Mouse (Mus musculus) C2C12 (cell line): Measurements from ENCODE around the gene Creb1. TPM values are rescaled to one million over a fixed set of nuclear protein-coding genes. Genes with fewer than 3 reads are reported as not detected.

Experiments used
- H3K27me3 ChIP-seq: one replicate; pipeline ENCODE4 v1.6.1; 2011; ENCODE audit not compliant: control insufficient read depth, insufficient read depth, insufficient read length
- H3K36me3 ChIP-seq: one replicate; pipeline ENCODE4 v1.6.1; 2011; ENCODE audit not compliant: control insufficient read depth, insufficient read depth
- H3K4me3 ChIP-seq: one replicate; pipeline ENCODE4 v1.5.1; 2011; ENCODE audit warnings: mild to moderate bottlenecking, control low read depth; ENCODE audit not compliant: poor library complexity, insufficient read depth, severe bottlenecking
- H3K79me2 ChIP-seq: one replicate; pipeline ENCODE4 v1.6.1; 2011; ENCODE audit not compliant: control insufficient read depth, insufficient read depth
- H3K79me3 ChIP-seq: one replicate; pipeline ENCODE4 v1.6.1; 2011; ENCODE audit warnings: low read depth, control low read depth
- H3ac ChIP-seq: one replicate; pipeline ENCODE3; 2011; ENCODE audit warnings: low read depth; ENCODE audit not compliant: control insufficient read depth, insufficient read length
- CEBPB ChIP-seq: IDR thresholded peaks from one replicate; pipeline ENCODE4 v1.6.1; 2011; ENCODE audit warnings: low read depth, mild to moderate bottlenecking, control low read depth, moderate library complexity
- CTCF ChIP-seq: IDR thresholded peaks from one replicate; pipeline ENCODE4 v1.5.1; 2011; ENCODE audit not compliant: control insufficient read depth, insufficient read depth, insufficient read length
- FOSL1 ChIP-seq: IDR thresholded peaks from one replicate; pipeline ENCODE4 v1.8.0; 2011; ENCODE audit warnings: mild to moderate bottlenecking, low read length; ENCODE audit not compliant: poor library complexity, insufficient read depth, severe bottlenecking
- MAX ChIP-seq: IDR thresholded peaks from one replicate; pipeline ENCODE4 v1.6.1; 2011; ENCODE audit warnings: mild to moderate bottlenecking, control low read depth
- MYOD1 ChIP-seq: IDR thresholded peaks from one replicate; pipeline ENCODE4 v1.6.1; 2011; ENCODE audit warnings: low read depth; ENCODE audit not compliant: control insufficient read depth, insufficient read length
- MYOG ChIP-seq: IDR thresholded peaks from one replicate; pipeline ENCODE4 v1.6.1; 2011; ENCODE audit not compliant: control insufficient read depth, insufficient read length; ENCODE audit errors: extremely low read depth
- USF1 ChIP-seq: IDR thresholded peaks from one replicate; pipeline ENCODE4 v1.6.1; 2011; ENCODE audit warnings: low read depth, mild to moderate bottlenecking, control low read depth, moderate library complexity
- polyA plus RNA-seq: library from polyadenylated mRNA; unstranded; fragments of >200 nt; fragmentation: generic; extraction: Trizol; gene quantifications from one replicate; pipeline ENCODE4 v1.2.1, GENCODE M21; 2012; ENCODE audit warnings: missing spikeins

Creb1 gene
- polyA plus RNA-seq, 1 experiment, result 11.2 TPM

- peaks cover 21% of the 10 kb centered on the region for H3K79me3 ChIP-seq
- TF ChIP-seq CEBPB (no peak), MAX (peak; percentile 0)
- peaks cover 54% of the 10 kb centered on the region for H3K79me2 ChIP-seq
- peak within 1 kb of the TSS; percentile 91 for H3K4me3 ChIP-seq
- peak within 1 kb of the TSS; percentile 87 for H3ac ChIP-seq
- H3K36me3 ChIP-seq, result peaks cover 23% of the 10 kb centered on the region
- H3K27me3 ChIP-seq, result no peaks in the 10 kb centered on the region
These were observed 84.7 kb downstream of the Creb1 start, which contains the start of gene Mettl21a for GRCm38 (mm10) chr1:64616881-64617714. Mettl21a (minus strand) TSS chr1:64617242.

- H3K79me3 ChIP-seq, result peaks cover 17% of the 10 kb centered on the region
- TF ChIP-seq USF1 (no peak), FOSL1 (no peak), CTCF (peak; percentile 98)
- peaks cover 17% of the 10 kb centered on the region for H3K36me3 ChIP-seq
- peaks cover 48% of the 10 kb centered on the region for H3K79me2 ChIP-seq
- no peaks in the 10 kb centered on the region for H3K27me3 ChIP-seq
- H3K4me3 ChIP-seq, result peak overlapping the region; percentile 91
- peak overlapping the region; percentile 65 for H3ac ChIP-seq
These were observed 85.2 kb downstream of the Creb1 start for GRCm38 (mm10) chr1:64617715-64617984.

- no peak for TF ChIP-seq USF1
- TF ChIP-seq MYOG, result no peak
- TF ChIP-seq CEBPB, result no peak
- TF ChIP-seq CTCF, result no peak
- TF ChIP-seq MAX, result no peak
- no peak for TF ChIP-seq MYOD1
- no peak for TF ChIP-seq FOSL1
- Histone ChIP-seq H3K36me3 (peaks cover 14% of the 10 kb centered on the region), H3K27me3 (no peaks in the 10 kb centered on the region), H3K79me2 (peaks cover 42% of the 10 kb centered on the region), H3ac (no peak overlapping the region), H3K79me3 (peaks cover 12% of the 10 kb centered on the region), H3K4me3 (peak overlapping the region; percentile 91)
These were observed 85.8 kb downstream of the Creb1 start for GRCm38 (mm10) chr1:64618226-64618625.

GRCm38 (mm10) chr1:64621116-64621515, 88.7 kb downstream of the Creb1 start:
- no peak for TF ChIP-seq MAX
- no peak for TF ChIP-seq CEBPB
- no peak for TF ChIP-seq FOSL1
- TF ChIP-seq CTCF, result no peak
- TF ChIP-seq MYOD1, result no peak
- H3K79me3 ChIP-seq, result peaks cover 2% of the 10 kb centered on the region
- no peak overlapping the region for H3K4me3 ChIP-seq
- peaks cover 23% of the 10 kb centered on the region for H3K79me2 ChIP-seq
- no peak overlapping the region for H3ac ChIP-seq
- H3K27me3 ChIP-seq, result no peaks in the 10 kb centered on the region
- peaks cover 7% of the 10 kb centered on the region for H3K36me3 ChIP-seq

GRCm38 (mm10) chr1:64623558-64624435, 91.4 kb downstream of the Creb1 start:
- Histone ChIP-seq H3K79me2 (peaks cover 8% of the 10 kb centered on the region), H3K79me3 (peaks cover under 1% of the 10 kb centered on the region), H3K27me3 (no peaks in the 10 kb centered on the region), H3ac (no peak overlapping the region), H3K36me3 (peaks cover 7% of the 10 kb centered on the region), H3K4me3 (no peak overlapping the region)
- TF ChIP-seq USF1 (no peak), CTCF (no peak), MAX (no peak), MYOD1 (peak; percentile 96), CEBPB (no peak), FOSL1 (peak; percentile 87), MYOG (no peak)

- Histone ChIP-seq H3K36me3 (peaks cover 7% of the 10 kb centered on the region), H3K79me3 (no peaks in the 10 kb centered on the region), H3ac (no peak overlapping the region), H3K27me3 (no peaks in the 10 kb centered on the region), H3K79me2 (no peaks in the 10 kb centered on the region), H3K4me3 (no peak overlapping the region)
- TF ChIP-seq MAX (no peak), USF1 (no peak), CTCF (no peak), FOSL1 (no peak), MYOD1 (no peak)
These were observed 92.8 kb downstream of the Creb1 start for GRCm38 (mm10) chr1:64625214-64625613.
